Mouse (Mus musculus): Measurements from ENCODE around the gene Gnaz.

DNA sequence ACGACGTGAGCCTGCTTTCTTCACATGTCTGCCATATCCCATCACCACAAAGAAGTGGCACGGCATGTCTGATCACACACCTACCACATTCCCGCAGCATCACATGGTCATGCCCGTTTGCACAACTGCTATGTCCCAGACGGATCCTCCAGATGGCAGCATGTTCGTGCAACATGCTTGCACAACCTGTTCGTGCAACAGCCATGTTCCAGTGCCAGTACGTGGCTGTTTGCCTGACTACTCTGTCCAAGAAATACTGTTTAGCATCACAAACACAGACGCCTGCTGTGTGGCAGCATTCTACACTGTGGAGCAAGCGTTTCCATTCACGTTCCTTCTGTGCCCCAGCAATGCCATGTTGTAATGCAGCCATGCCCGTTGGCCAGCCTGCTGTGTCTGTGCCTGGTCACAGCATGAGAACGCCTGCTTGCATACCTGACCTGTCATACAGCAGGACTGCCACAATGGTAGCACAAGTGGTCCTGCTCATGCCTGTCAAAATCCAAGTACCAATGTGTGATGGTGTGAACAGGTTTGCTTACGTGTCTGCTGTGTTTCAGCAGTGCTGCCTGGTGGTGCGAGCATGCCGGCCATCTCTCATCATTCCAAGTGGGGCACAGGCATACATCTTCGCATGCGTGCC, 33.3 kb upstream of the Gnaz start:
- TF ChIP-seq POLR2A (IDR thresholded peaks at IDR 0.05; ENCODE audit: insufficient read depth, low read depth, low read length) (no peak), CTCF (IDR thresholded peaks at IDR 0.05) (no peak)

All from heart, adult 2 months (tissue).